Mouse (Mus musculus) lung, embryonic 15.5 days (tissue): ENCODE data around the gene 1700018B08Rik. TPM values are rescaled to one million over a fixed set of nuclear protein-coding genes. Genes with fewer than 3 reads are reported as not detected.

Source experiments
- ATAC-seq: fragments of 200-750 bp; cut with Nextera tagmentation; 2 replicates; pipeline ENCODE4 v1.8.0; 2017; ENCODE audit warnings: moderate number of reproducible peaks, borderline replicate concordance; ENCODE audit not compliant: low FRiP score, low TSS enrichment; ENCODE audit errors: extremely low read depth
- H3K27ac ChIP-seq: fragments of 300-500 bp; sonication (generic); 2 replicates; pipeline ENCODE4 v1.5.1; 2015; ENCODE audit warnings: moderate library complexity, mild to moderate bottlenecking, inconsistent platforms
- H3K27me3 ChIP-seq: fragments of 300-500 bp; sonication (generic); 2 replicates; pipeline ENCODE4 v1.6.1; 2015; ENCODE audit warnings: inconsistent platforms
- H3K36me3 ChIP-seq: fragments of 300-500 bp; sonication (generic); 2 replicates; pipeline ENCODE4 v1.6.1; 2015; ENCODE audit warnings: inconsistent platforms
- H3K4me1 ChIP-seq: fragments of 300-500 bp; sonication (generic); 2 replicates; pipeline ENCODE4 v1.6.1; 2015; ENCODE audit warnings: inconsistent platforms
- H3K4me2 ChIP-seq: fragments of 300-500 bp; sonication (generic); 2 replicates; pipeline ENCODE4 v1.6.1; 2015; ENCODE audit warnings: inconsistent platforms, mild to moderate bottlenecking, moderate library complexity
- H3K4me3 ChIP-seq: fragments of 300-500 bp; sonication (generic); 2 replicates; pipeline ENCODE4 v1.5.1; 2015; ENCODE audit warnings: mild to moderate bottlenecking, inconsistent platforms
- H3K9ac ChIP-seq: fragments of 300-500 bp; sonication (generic); 2 replicates; pipeline ENCODE4 v1.6.1; 2015; ENCODE audit warnings: inconsistent platforms
- H3K9me3 ChIP-seq: fragments of 300-500 bp; sonication (generic); 2 replicates; pipeline ENCODE4 v1.6.1; 2016; ENCODE audit warnings: inconsistent platforms
- WGBS: fragments of 180-500 bp; shearing (Covaris S2); methylation state at CpG from one replicate; pipeline ENCODE4 v1.1.7; 2015; 5-methylcytosine and 5-hydroxymethylcytosine counted together
- polyA plus RNA-seq: library from polyadenylated mRNA; unstranded; fragments of >200 nt; fragmentation: Nextera tagmentation; extraction: Ambion mirVana; gene quantifications from 2 replicates; pipeline ENCODE4 v1.2.1, GENCODE M21; 2015

The 1700018B08Rik gene
- polyA plus RNA-seq, 1 experiment from 2014 or later = not detected

DNA sequence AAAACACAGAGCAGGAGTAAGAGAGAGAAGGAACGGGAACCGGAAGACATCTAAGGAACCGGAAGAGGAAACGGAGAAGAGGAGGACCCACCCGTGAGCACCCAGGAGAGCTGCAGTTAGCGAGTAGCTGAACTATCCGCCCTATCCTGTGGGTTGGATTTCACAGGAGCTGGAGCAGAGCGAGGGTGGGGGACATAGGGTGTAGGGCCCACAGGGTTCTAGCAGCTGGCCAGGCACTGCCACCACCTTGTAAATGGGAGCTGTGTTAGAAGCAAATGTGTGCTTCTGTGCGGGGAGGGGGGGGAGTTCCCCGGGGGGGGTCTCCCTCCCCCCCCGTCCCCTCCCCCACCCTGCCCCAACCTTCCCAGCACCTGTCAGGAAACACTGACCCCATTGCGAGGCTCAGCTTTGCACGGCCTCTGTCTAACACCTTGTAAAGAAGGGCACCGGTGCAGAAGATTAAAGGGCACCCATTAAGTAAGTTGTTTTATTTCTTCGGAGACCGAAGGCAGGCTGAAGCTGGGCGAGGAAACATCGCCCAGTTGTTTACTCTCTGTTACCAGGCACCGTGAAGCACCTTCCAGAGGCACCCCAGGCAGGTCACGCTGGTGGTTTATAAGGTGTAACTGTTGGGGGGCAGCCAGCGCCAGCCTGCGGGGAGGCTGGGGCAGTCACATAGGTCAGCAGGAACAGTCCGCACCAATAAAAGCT is 59.9 kb downstream of the 1700018B08Rik start:
- Histone ChIP-seq H3K4me2 (no peak overlapping the region), H3K9ac (no peak overlapping the region), H3K27ac (no peak overlapping the region), H3K4me1 (peaks cover 20% of the 10 kb centered on the region), H3K27me3 (no peaks in the 10 kb centered on the region), H3K4me3 (no peak overlapping the region), H3K36me3 (no peaks in the 10 kb centered on the region), H3K9me3 (no peaks in the 10 kb centered on the region)
- ATAC-seq = no peak
- WGBS = 43% methylated on average over 23 of the region's 23 CpGs

Other genes with a start within 250 kb of the 1700018B08Rik start
- 15.9 and 17.3 TPM in 2 replicates for gene Fbxo31, start 34.5 kb upstream of the 1700018B08Rik start, polyA plus RNA-seq
- gene Map1lc3b, start 46.0 kb upstream of the 1700018B08Rik start, polyA plus RNA-seq = 199 and 200 TPM in 2 replicates
- 13.5 and 14.2 TPM in 2 replicates for gene Zcchc14, start 108.6 kb upstream of the 1700018B08Rik start, polyA plus RNA-seq
- 0.44 and 0.86 TPM in 2 replicates for gene Jph3, start 185.3 kb upstream of the 1700018B08Rik start, polyA plus RNA-seq